Mouse (Mus musculus) midbrain, embryonic 12.5 days (tissue): ENCODE data around the gene Hdac4. TPM values are rescaled to one million over a fixed set of nuclear protein-coding genes. Genes with fewer than 3 reads are reported as not detected.
A peak's percentile ranks its signal among the peaks of the same experiment; 100 is the strongest.

ENCODE experiments used
- ATAC-seq: fragments of 200-750 bp; cut with Nextera tagmentation; 2 replicates; pipeline ENCODE4 v1.8.0; 2017; ENCODE audit warnings: low read depth, moderate TSS enrichment, moderate library complexity; ENCODE audit not compliant: low FRiP score
- H3K27ac ChIP-seq: fragments of 300-500 bp; sonication (generic); replicated peaks from 2 replicates; pipeline ENCODE4 v1.5.1; 2016; ENCODE audit warnings: mild to moderate bottlenecking
- H3K27me3 ChIP-seq: fragments of 300-500 bp; sonication (generic); 2 replicates; pipeline ENCODE4 v1.6.1; 2016; ENCODE audit warnings: mild to moderate bottlenecking
- H3K36me3 ChIP-seq: fragments of 300-500 bp; sonication (generic); 2 replicates; pipeline ENCODE4 v1.6.1; 2016
- H3K4me1 ChIP-seq: fragments of 300-500 bp; sonication (generic); 2 replicates; pipeline ENCODE4 v1.6.1; 2016
- H3K4me2 ChIP-seq: fragments of 300-500 bp; sonication (generic); replicated peaks from 2 replicates; pipeline ENCODE4 v1.6.1; 2016; ENCODE audit warnings: mild to moderate bottlenecking, moderate library complexity
- H3K4me3 ChIP-seq: fragments of 300-500 bp; sonication (generic); 2 replicates; pipeline ENCODE4 v1.5.1; 2016; ENCODE audit warnings: mild to moderate bottlenecking
- H3K9ac ChIP-seq: fragments of 300-500 bp; sonication (generic); replicated peaks from 2 replicates; pipeline ENCODE4 v1.6.1; 2016; ENCODE audit warnings: mild to moderate bottlenecking, moderate library complexity
- H3K9me3 ChIP-seq: fragments of 300-500 bp; sonication (generic); 2 replicates; pipeline ENCODE4 v1.6.1; 2016; ENCODE audit warnings: mild to moderate bottlenecking
- WGBS: fragments of 180-500 bp; shearing (Covaris S2); methylation state at CpG from one replicate; pipeline ENCODE4 v1.1.7; 2016; 5-methylcytosine and 5-hydroxymethylcytosine counted together
- polyA plus RNA-seq: library from polyadenylated mRNA; unstranded; fragments of >200 nt; fragmentation: Nextera tagmentation; extraction: Ambion mirVana; gene quantifications from 2 replicates; pipeline ENCODE4 v1.2.1, GENCODE M21; 2016

Hdac4 gene
- polyA plus RNA-seq, 1 experiment from 2014 or later: 25.2 TPM

GRCm38 (mm10) chr1:92061198-92062073 lies 134.1 kb downstream of the Hdac4 start:
- Histone ChIP-seq H3K4me2 (no peak overlapping the region), H3K36me3 (no peaks in the 10 kb centered on the region), H3K9me3 (no peaks in the 10 kb centered on the region), H3K4me3 (no peak overlapping the region), H3K27me3 (no peaks in the 10 kb centered on the region), H3K4me1 (peaks cover 25% of the 10 kb centered on the region), H3K27ac (peak overlapping the region; percentile 60; the same call in 1 of the 2 replicates), H3K9ac (no peak overlapping the region)
- peak; percentile 66; the same call in 1 of the 2 replicates for ATAC-seq
- WGBS: 30% methylated on average over 8 of the region's 8 CpGs

GRCm38 (mm10) chr1:92060532-92061064 lies 134.9 kb downstream of the Hdac4 start:
- Histone ChIP-seq H3K4me1 (peaks cover 25% of the 10 kb centered on the region), H3K4me3 (no peak overlapping the region), H3K27ac (no peak overlapping the region), H3K27me3 (no peaks in the 10 kb centered on the region), H3K9ac (no peak overlapping the region), H3K36me3 (no peaks in the 10 kb centered on the region), H3K9me3 (no peaks in the 10 kb centered on the region), H3K4me2 (no peak overlapping the region)
- no peak for ATAC-seq
- 72% methylated on average over 4 of the region's 4 CpGs for WGBS

- Histone ChIP-seq H3K9me3 (no peaks in the 10 kb centered on the region), H3K4me1 (peaks cover 25% of the 10 kb centered on the region), H3K4me2 (no peak overlapping the region), H3K27ac (no peak overlapping the region), H3K27me3 (no peaks in the 10 kb centered on the region), H3K36me3 (no peaks in the 10 kb centered on the region), H3K4me3 (no peak overlapping the region), H3K9ac (no peak overlapping the region)
- ATAC-seq: no peak
- 100% methylated on average over 1 of the region's 1 CpGs for WGBS
Observed at GRCm38 (mm10) chr1:92059571-92059970, 135.9 kb downstream of the Hdac4 start.

GRCm38 (mm10) chr1:92058731-92059425 lies 136.6 kb downstream of the Hdac4 start:
- no peak for ATAC-seq
- H3K4me3 ChIP-seq: no peak overlapping the region
- H3K4me2 ChIP-seq: no peak overlapping the region
- 80% methylated on average over 5 of the region's 5 CpGs for WGBS
- H3K9ac ChIP-seq: no peak overlapping the region
- H3K4me1 ChIP-seq: peaks cover 25% of the 10 kb centered on the region
- H3K27me3 ChIP-seq: no peaks in the 10 kb centered on the region
- no peaks in the 10 kb centered on the region for H3K36me3 ChIP-seq
- no peaks in the 10 kb centered on the region for H3K9me3 ChIP-seq
- H3K27ac ChIP-seq: no peak overlapping the region

GRCm38 (mm10) chr1:92057068-92057467 lies 138.4 kb downstream of the Hdac4 start:
- 93% methylated on average over 3 of the region's 3 CpGs for WGBS
- no peak for ATAC-seq
- no peak overlapping the region for H3K4me3 ChIP-seq
- no peak overlapping the region for H3K27ac ChIP-seq
- H3K4me2 ChIP-seq: no peak overlapping the region
- H3K36me3 ChIP-seq: no peaks in the 10 kb centered on the region
- H3K27me3 ChIP-seq: no peaks in the 10 kb centered on the region
- H3K9me3 ChIP-seq: no peaks in the 10 kb centered on the region
- H3K4me1 ChIP-seq: peaks cover 10% of the 10 kb centered on the region
- no peak overlapping the region for H3K9ac ChIP-seq

- Histone ChIP-seq H3K4me2 (no peak overlapping the region), H3K27me3 (no peaks in the 10 kb centered on the region), H3K4me3 (no peak overlapping the region), H3K9ac (no peak overlapping the region), H3K27ac (no peak overlapping the region), H3K36me3 (no peaks in the 10 kb centered on the region), H3K9me3 (no peaks in the 10 kb centered on the region), H3K4me1 (peaks cover 15% of the 10 kb centered on the region)
- ATAC-seq: no peak
- 76% methylated on average over 2 of the region's 2 CpGs for WGBS
Observed at GRCm38 (mm10) chr1:92055149-92055548, 140.3 kb downstream of the Hdac4 start.

GRCm38 (mm10) chr1:92052190-92052589 lies 143.3 kb downstream of the Hdac4 start:
- Histone ChIP-seq H3K27me3 (no peaks in the 10 kb centered on the region), H3K9ac (no peak overlapping the region), H3K4me1 (peaks cover 15% of the 10 kb centered on the region), H3K4me2 (no peak overlapping the region), H3K36me3 (no peaks in the 10 kb centered on the region), H3K4me3 (no peak overlapping the region), H3K9me3 (no peaks in the 10 kb centered on the region), H3K27ac (no peak overlapping the region)
- 89% methylated on average over 4 of the region's 4 CpGs for WGBS
- no peak for ATAC-seq

- no peaks in the 10 kb centered on the region for H3K27me3 ChIP-seq
- no peak for ATAC-seq
- H3K4me3 ChIP-seq: no peak overlapping the region
- H3K4me1 ChIP-seq: peaks cover 15% of the 10 kb centered on the region
- 86% methylated on average over 4 of the region's 4 CpGs for WGBS
- H3K36me3 ChIP-seq: no peaks in the 10 kb centered on the region
- H3K4me2 ChIP-seq: no peak overlapping the region
- no peaks in the 10 kb centered on the region for H3K9me3 ChIP-seq
- no peak overlapping the region for H3K27ac ChIP-seq
- no peak overlapping the region for H3K9ac ChIP-seq
Observed at GRCm38 (mm10) chr1:92051489-92052062, 143.9 kb downstream of the Hdac4 start.

- ATAC-seq: no peak
- no peak overlapping the region for H3K9ac ChIP-seq
- H3K4me1 ChIP-seq: peaks cover 15% of the 10 kb centered on the region
- H3K36me3 ChIP-seq: no peaks in the 10 kb centered on the region
- no peak overlapping the region for H3K4me2 ChIP-seq
- no peaks in the 10 kb centered on the region for H3K27me3 ChIP-seq
- no peaks in the 10 kb centered on the region for H3K9me3 ChIP-seq
- H3K4me3 ChIP-seq: no peak overlapping the region
- H3K27ac ChIP-seq: no peak overlapping the region
Observed at GRCm38 (mm10) chr1:92050992-92051391, 144.5 kb downstream of the Hdac4 start.

GRCm38 (mm10) chr1:92050566-92050965 lies 144.9 kb downstream of the Hdac4 start:
- 20% methylated on average over 3 of the region's 3 CpGs for WGBS
- no peak for ATAC-seq

GRCm38 (mm10) chr1:92048415-92049354 lies 146.8 kb downstream of the Hdac4 start:
- 89% methylated on average over 4 of the region's 4 CpGs for WGBS
- no peak overlapping the region for H3K4me3 ChIP-seq
- no peaks in the 10 kb centered on the region for H3K36me3 ChIP-seq
- H3K9ac ChIP-seq: no peak overlapping the region
- no peak overlapping the region for H3K27ac ChIP-seq
- H3K9me3 ChIP-seq: no peaks in the 10 kb centered on the region
- no peaks in the 10 kb centered on the region for H3K27me3 ChIP-seq
- peaks cover 15% of the 10 kb centered on the region for H3K4me1 ChIP-seq
- no peak overlapping the region for H3K4me2 ChIP-seq
- no peak for ATAC-seq

More at GRCm38 (mm10) chr1:92050566-92050965, 144.9 kb downstream of the Hdac4 start:
- Histone ChIP-seq H3K9ac (no peak overlapping the region), H3K36me3 (no peaks in the 10 kb centered on the region), H3K9me3 (no peaks in the 10 kb centered on the region), H3K4me1 (peaks cover 15% of the 10 kb centered on the region), H3K4me2 (no peak overlapping the region), H3K4me3 (no peak overlapping the region), H3K27ac (no peak overlapping the region), H3K27me3 (no peaks in the 10 kb centered on the region)
